Mouse (Mus musculus) spleen, adult 18-20 months (tissue): ENCODE measurements around the gene 5830411N06Rik.

Experiments
- DNase-seq, 2 experiments: peaks; one replicate each; pipeline ENCODE4 v3.0.0; 2022; ENCODE audit warnings: mixed read lengths in 2 of 2

Gene 5830411N06Rik

GRCm38 (mm10) chr7:140247216-140247615 lies at the start of gene 5830411N06Rik:
5830411N06Rik (plus strand) TSS chr7:140247284.
- no peak for DNase-seq

- no peak for DNase-seq
Measured at GRCm38 (mm10) chr7:140201090-140201489, 46.0 kb upstream of the 5830411N06Rik start.

- DNase-seq, result no peak
Measured at GRCm38 (mm10) chr7:140205864-140206263, 41.2 kb upstream of the 5830411N06Rik start, which contains the start of gene Olfr524. Olfr524 (minus strand) TSS chr7:140205964.

- no peak for DNase-seq
Measured at GRCm38 (mm10) chr7:140206904-140207303, 40.2 kb upstream of the 5830411N06Rik start.

- no peak for DNase-seq
Measured at GRCm38 (mm10) chr7:140208153-140208552, 38.9 kb upstream of the 5830411N06Rik start.

- DNase-seq, result no peak
Measured at GRCm38 (mm10) chr7:140208677-140209076, 38.4 kb upstream of the 5830411N06Rik start.

GRCm38 (mm10) chr7:140213841-140214240 lies 33.2 kb upstream of the 5830411N06Rik start:
- no peak for DNase-seq

GRCm38 (mm10) chr7:140217967-140218366 lies 29.1 kb upstream of the 5830411N06Rik start, which contains the start of gene Cd163l1:
Cd163l1 (plus strand) TSS chr7:140218267.
- no peak for DNase-seq

- no peak for DNase-seq
Measured at GRCm38 (mm10) chr7:140219268-140219667, 27.8 kb upstream of the 5830411N06Rik start.

- DNase-seq, result no peak
Measured at GRCm38 (mm10) chr7:140220375-140220774, 26.7 kb upstream of the 5830411N06Rik start.

- no peak for DNase-seq
Measured at GRCm38 (mm10) chr7:140224209-140224608, 22.9 kb upstream of the 5830411N06Rik start.

- DNase-seq, result no peak
Measured at GRCm38 (mm10) chr7:140228476-140228875, 18.6 kb upstream of the 5830411N06Rik start.

GRCm38 (mm10) chr7:140231026-140231425 lies 16.1 kb upstream of the 5830411N06Rik start:
- DNase-seq, result no peak

- no peak for DNase-seq
Measured at GRCm38 (mm10) chr7:140233696-140234095, 13.4 kb upstream of the 5830411N06Rik start.

GRCm38 (mm10) chr7:140253780-140254299 lies 6.8 kb downstream of the 5830411N06Rik start:
- no peak for DNase-seq

- no peak for DNase-seq
Measured at GRCm38 (mm10) chr7:140295746-140296145, 48.7 kb downstream of the 5830411N06Rik start.

- no peak for DNase-seq
Measured at GRCm38 (mm10) chr7:140296876-140297275, 49.8 kb downstream of the 5830411N06Rik start.

- no peak for DNase-seq
Measured at GRCm38 (mm10) chr7:140299416-140299815, 52.3 kb downstream of the 5830411N06Rik start.

GRCm38 (mm10) chr7:140319861-140320385 lies 72.8 kb downstream of the 5830411N06Rik start:
- DNase-seq, result no peak

- DNase-seq, result no peak
Measured at GRCm38 (mm10) chr7:140320558-140320957, 73.5 kb downstream of the 5830411N06Rik start, which contains the start of gene Olfr525. Olfr525 (plus strand) TSS chr7:140320858.

GRCm38 (mm10) chr7:140321135-140321534 lies 74.1 kb downstream of the 5830411N06Rik start:
- no peak for DNase-seq

GRCm38 (mm10) chr7:140329766-140330304 lies 82.8 kb downstream of the 5830411N06Rik start:
- no peak for DNase-seq

GRCm38 (mm10) chr7:140333717-140334116 lies 86.6 kb downstream of the 5830411N06Rik start, which contains the start of gene Olfr527:
Olfr527 (plus strand) TSS chr7:140334017.
- no peak for DNase-seq
